Mouse (Mus musculus): ENCODE data around the gene Cdk18. TPM values are rescaled to one million over a fixed set of nuclear protein-coding genes. Genes with fewer than 3 reads are reported as not detected.
A peak's percentile ranks its signal among the peaks of the same experiment; 100 is the strongest.

The Cdk18 gene
- polyA plus RNA-seq, 1 experiment from 2014 or later: 9.0 TPM

- WGBS: 36% methylated on average over 6 of the region's 6 CpGs
- no peak overlapping the region for H3K4me3 ChIP-seq (ENCODE audit: low read length)
- peaks cover 26% of the 10 kb centered on the region for H3K4me1 ChIP-seq (replicated peaks; ENCODE audit: control insufficient read depth, insufficient read depth, low read length)
- no peaks in the 10 kb centered on the region for H3K36me3 ChIP-seq (ENCODE audit: control insufficient read depth, insufficient read depth, low read length)
- ATAC-seq (ENCODE audit: low read depth): peak; percentile 29; the same call in 1 of the 2 replicates
- peak overlapping the region; percentile 36 for H3K27ac ChIP-seq (ENCODE audit: low read length)
- H3K27me3 ChIP-seq (ENCODE audit: control insufficient read depth, insufficient read depth, low read depth, low read length): no peaks in the 10 kb centered on the region
- H3K9me3 ChIP-seq (ENCODE audit: control insufficient read depth, low read length): no peaks in the 10 kb centered on the region
- H3K9ac ChIP-seq (ENCODE audit: low read length): peak overlapping the region; percentile 29
- no peak overlapping the region for H3K4me2 ChIP-seq (ENCODE audit: low read depth, low read length)
Observed at GRCm38 (mm10) chr1:132125803-132126405, 13.6 kb downstream of the Cdk18 start.

GRCm38 (mm10) chr1:132125249-132125648 is 14.2 kb downstream of the Cdk18 start:
- ATAC-seq (ENCODE audit: low read depth): peak; percentile 67
- peaks cover 24% of the 10 kb centered on the region for H3K4me1 ChIP-seq (replicated peaks; ENCODE audit: control insufficient read depth, insufficient read depth, low read length)
- peak overlapping the region; percentile 36 for H3K27ac ChIP-seq (ENCODE audit: low read length)
- H3K4me2 ChIP-seq (ENCODE audit: low read depth, low read length): no peak overlapping the region
- no peak overlapping the region for H3K9ac ChIP-seq (ENCODE audit: low read length)
- no peaks in the 10 kb centered on the region for H3K27me3 ChIP-seq (ENCODE audit: control insufficient read depth, insufficient read depth, low read depth, low read length)
- no peaks in the 10 kb centered on the region for H3K9me3 ChIP-seq (ENCODE audit: control insufficient read depth, low read length)
- 23% methylated on average over 4 of the region's 4 CpGs for WGBS
- no peak overlapping the region for H3K4me3 ChIP-seq (ENCODE audit: low read length)
- no peaks in the 10 kb centered on the region for H3K36me3 ChIP-seq (ENCODE audit: control insufficient read depth, insufficient read depth, low read length)

GRCm38 (mm10) chr1:132123420-132124014 is 16.0 kb downstream of the Cdk18 start:
- 68% methylated on average over 9 of the region's 9 CpGs for WGBS
- H3K9me3 ChIP-seq (ENCODE audit: control insufficient read depth, low read length): no peaks in the 10 kb centered on the region
- ATAC-seq (ENCODE audit: low read depth): no peak
- H3K27me3 ChIP-seq (ENCODE audit: control insufficient read depth, insufficient read depth, low read depth, low read length): no peaks in the 10 kb centered on the region
- H3K4me3 ChIP-seq (ENCODE audit: low read length): no peak overlapping the region
- H3K9ac ChIP-seq (ENCODE audit: low read length): no peak overlapping the region
- no peak overlapping the region for H3K4me2 ChIP-seq (ENCODE audit: low read depth, low read length)
- H3K4me1 ChIP-seq (replicated peaks; ENCODE audit: control insufficient read depth, insufficient read depth, low read length): peaks cover 20% of the 10 kb centered on the region
- no peaks in the 10 kb centered on the region for H3K36me3 ChIP-seq (ENCODE audit: control insufficient read depth, insufficient read depth, low read length)
- H3K27ac ChIP-seq (ENCODE audit: low read length): no peak overlapping the region

- H3K4me2 ChIP-seq (ENCODE audit: low read depth, low read length): no peak overlapping the region
Observed at GRCm38 (mm10) chr1:132121895-132122294, 17.6 kb downstream of the Cdk18 start.

GRCm38 (mm10) chr1:132121236-132121635 is 18.2 kb downstream of the Cdk18 start:
- peaks cover 14% of the 10 kb centered on the region for H3K4me1 ChIP-seq (replicated peaks; ENCODE audit: control insufficient read depth, insufficient read depth, low read length)
- no peaks in the 10 kb centered on the region for H3K36me3 ChIP-seq (ENCODE audit: control insufficient read depth, insufficient read depth, low read length)
- H3K27me3 ChIP-seq (ENCODE audit: control insufficient read depth, insufficient read depth, low read depth, low read length): no peaks in the 10 kb centered on the region
- ATAC-seq (ENCODE audit: low read depth): peak; percentile 41
- no peaks in the 10 kb centered on the region for H3K9me3 ChIP-seq (ENCODE audit: control insufficient read depth, low read length)
- WGBS: 14% methylated on average over 6 of the region's 6 CpGs
- no peak overlapping the region for H3K27ac ChIP-seq (ENCODE audit: low read length)
- H3K4me2 ChIP-seq (ENCODE audit: low read depth, low read length): no peak overlapping the region
- H3K4me3 ChIP-seq (ENCODE audit: low read length): no peak overlapping the region
- H3K9ac ChIP-seq (ENCODE audit: low read length): no peak overlapping the region

More at GRCm38 (mm10) chr1:132121895-132122294, 17.6 kb downstream of the Cdk18 start:
- Histone ChIP-seq H3K27me3 (ENCODE audit: control insufficient read depth, insufficient read depth, low read depth, low read length) (no peaks in the 10 kb centered on the region), H3K36me3 (ENCODE audit: control insufficient read depth, insufficient read depth, low read length) (no peaks in the 10 kb centered on the region), H3K4me1 (replicated peaks; ENCODE audit: control insufficient read depth, insufficient read depth, low read length) (peaks cover 17% of the 10 kb centered on the region), H3K27ac (ENCODE audit: low read length) (no peak overlapping the region), H3K9ac (ENCODE audit: low read length) (no peak overlapping the region), H3K9me3 (ENCODE audit: control insufficient read depth, low read length) (no peaks in the 10 kb centered on the region), H3K4me3 (ENCODE audit: low read length) (no peak overlapping the region)
- no peak for ATAC-seq (ENCODE audit: low read depth)
- WGBS: 76% methylated on average over 6 of the region's 6 CpGs

- H3K27me3 ChIP-seq (ENCODE audit: control insufficient read depth, insufficient read depth, low read depth, low read length): no peaks in the 10 kb centered on the region
- no peaks in the 10 kb centered on the region for H3K9me3 ChIP-seq (ENCODE audit: control insufficient read depth, low read length)
- H3K4me3 ChIP-seq (ENCODE audit: low read length): no peak overlapping the region
- no peak for ATAC-seq (ENCODE audit: low read depth)
- no peak overlapping the region for H3K27ac ChIP-seq (ENCODE audit: low read length)
- H3K4me1 ChIP-seq (replicated peaks; ENCODE audit: control insufficient read depth, insufficient read depth, low read length): no peaks in the 10 kb centered on the region; the same call in 1 of the 2 replicates
- no peaks in the 10 kb centered on the region for H3K36me3 ChIP-seq (ENCODE audit: control insufficient read depth, insufficient read depth, low read length)
- H3K4me2 ChIP-seq (ENCODE audit: low read depth, low read length): no peak overlapping the region
- 32% methylated on average over 18 of the region's 18 CpGs for WGBS
- H3K9ac ChIP-seq (ENCODE audit: low read length): no peak overlapping the region
Observed at GRCm38 (mm10) chr1:132116606-132117005, 22.9 kb downstream of the Cdk18 start.

DNA sequence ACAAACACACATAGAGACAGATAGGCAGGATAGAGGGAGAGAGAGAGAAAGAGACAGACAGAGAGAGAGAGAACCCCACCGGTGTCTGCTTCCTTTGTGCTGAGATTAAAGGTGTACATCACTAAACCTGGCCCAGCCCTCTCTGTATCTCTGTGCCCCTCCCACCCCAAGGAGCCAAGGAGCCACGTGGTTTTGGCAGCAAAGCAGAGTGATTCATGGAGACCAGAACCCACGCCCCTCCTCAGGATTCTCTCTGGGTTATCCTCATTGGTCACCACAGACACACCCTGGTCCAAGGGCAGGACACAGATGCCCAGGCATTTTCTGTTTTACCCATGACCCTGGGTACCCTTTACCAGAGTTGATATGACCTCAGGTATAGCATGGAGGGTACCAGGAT is 26.4 kb downstream of the Cdk18 start:
- ATAC-seq (ENCODE audit: low read depth): no peak
- Histone ChIP-seq H3K9me3 (ENCODE audit: control insufficient read depth, low read length) (no peaks in the 10 kb centered on the region), H3K27me3 (ENCODE audit: control insufficient read depth, insufficient read depth, low read depth, low read length) (no peaks in the 10 kb centered on the region), H3K4me3 (ENCODE audit: low read length) (no peak overlapping the region), H3K4me1 (replicated peaks; ENCODE audit: control insufficient read depth, insufficient read depth, low read length) (no peaks in the 10 kb centered on the region), H3K4me2 (ENCODE audit: low read depth, low read length) (no peak overlapping the region), H3K27ac (ENCODE audit: low read length) (no peak overlapping the region), H3K9ac (ENCODE audit: low read length) (no peak overlapping the region), H3K36me3 (ENCODE audit: control insufficient read depth, insufficient read depth, low read length) (no peaks in the 10 kb centered on the region)
- 54% methylated on average over 3 of the region's 3 CpGs for WGBS

GRCm38 (mm10) chr1:132112426-132112825 is 27.1 kb downstream of the Cdk18 start:
- peak; percentile 61 for ATAC-seq (ENCODE audit: low read depth)
- H3K27ac ChIP-seq (ENCODE audit: low read length): no peak overlapping the region
- no peaks in the 10 kb centered on the region for H3K4me1 ChIP-seq (replicated peaks; ENCODE audit: control insufficient read depth, insufficient read depth, low read length)
- no peak overlapping the region for H3K9ac ChIP-seq (ENCODE audit: low read length)
- WGBS: 55% methylated on average over 8 of the region's 8 CpGs
- no peak overlapping the region for H3K4me3 ChIP-seq (ENCODE audit: low read length)
- H3K9me3 ChIP-seq (ENCODE audit: control insufficient read depth, low read length): no peaks in the 10 kb centered on the region
- H3K4me2 ChIP-seq (ENCODE audit: low read depth, low read length): no peak overlapping the region
- H3K36me3 ChIP-seq (ENCODE audit: control insufficient read depth, insufficient read depth, low read length): no peaks in the 10 kb centered on the region
- H3K27me3 ChIP-seq (ENCODE audit: control insufficient read depth, insufficient read depth, low read depth, low read length): no peaks in the 10 kb centered on the region

GRCm38 (mm10) chr1:132111411-132111810 is 28.1 kb downstream of the Cdk18 start:
- no peaks in the 10 kb centered on the region for H3K27me3 ChIP-seq (ENCODE audit: control insufficient read depth, insufficient read depth, low read depth, low read length)
- 33% methylated on average over 1 of the region's 1 CpGs for WGBS
- H3K9ac ChIP-seq (ENCODE audit: low read length): no peak overlapping the region
- H3K27ac ChIP-seq (ENCODE audit: low read length): no peak overlapping the region
- no peaks in the 10 kb centered on the region for H3K36me3 ChIP-seq (ENCODE audit: control insufficient read depth, insufficient read depth, low read length)
- no peaks in the 10 kb centered on the region for H3K9me3 ChIP-seq (ENCODE audit: control insufficient read depth, low read length)
- no peak overlapping the region for H3K4me2 ChIP-seq (ENCODE audit: low read depth, low read length)
- no peak overlapping the region for H3K4me3 ChIP-seq (ENCODE audit: low read length)
- no peak for ATAC-seq (ENCODE audit: low read depth)
- no peaks in the 10 kb centered on the region for H3K4me1 ChIP-seq (replicated peaks; ENCODE audit: control insufficient read depth, insufficient read depth, low read length)
